Mouse (Mus musculus) megakaryocyte, adult 5-6 weeks (primary cell): Measurements from ENCODE around the gene Tmem156. TPM values are rescaled to one million over a fixed set of nuclear protein-coding genes. Genes with fewer than 3 reads are reported as not detected.

ENCODE experiments used
- ATAC-seq: 2 replicates; pipeline ENCODE4 v1.8.0; 2016; ENCODE audit warnings: mild to moderate bottlenecking, inconsistent platforms; ENCODE audit not compliant: poor library complexity, severe bottlenecking
- total RNA-seq, 2 experiments: library from RNA; stranded (forward) in 1 of 2; stranded (reverse) in 1 of 2; fragments of 153-499, 151-499 nt in 1 of 2; fragments of 221-1000, 200-1000 nt in 1 of 2; gene quantifications; 2 replicates each; pipeline versions ENCODE4 v1.2.3 to v1.2.4; 2015 to 2017

Tmem156 gene
- total RNA-seq, 2 experiments from 2014 or later: 37.4 to 54.5 TPM

- ATAC-seq: no peak
These were observed 86.7 kb downstream of the Tmem156 start for GRCm38 (mm10) chr5:65005251-65005650.

Other genes starting within 250 kb of the Tmem156 start
- 13.8 and 16.1 TPM in 2 replicates for gene Tlr1, start 158.6 kb downstream of the Tmem156 start, total RNA-seq (2015)
- gene Tlr1, start 158.6 kb downstream of the Tmem156 start, total RNA-seq (2017): 9.4 and 10.7 TPM in 2 replicates
- gene Tlr6, start 132.0 kb downstream of the Tmem156 start, total RNA-seq (2015): 14.0 and 14.2 TPM in 2 replicates
- gene Tlr6, start 132.0 kb downstream of the Tmem156 start, total RNA-seq (2017): 8.7 and 10.6 TPM in 2 replicates
- 5.8 and 6.4 TPM in 2 replicates for gene Fam114a1, start 122.1 kb downstream of the Tmem156 start, total RNA-seq (2015)
- 10.0 and 13.5 TPM in 2 replicates for gene Fam114a1, start 122.1 kb downstream of the Tmem156 start, total RNA-seq (2017)
- gene Klhl5, start 15.4 kb upstream of the Tmem156 start, total RNA-seq (2015): 63.3 and 74.9 TPM in 2 replicates
- 47.5 and 50.7 TPM in 2 replicates for gene Klhl5, start 15.4 kb upstream of the Tmem156 start, total RNA-seq (2017)
- 0.36 and 0.89 TPM in 2 replicates for gene Wdr19, start 107.6 kb upstream of the Tmem156 start, total RNA-seq (2015)
- 0.37 and 1.6 TPM in 2 replicates for gene Wdr19, start 107.6 kb upstream of the Tmem156 start, total RNA-seq (2017)
- gene Rfc1, start 243.5 kb upstream of the Tmem156 start, total RNA-seq (2015): 38.5 and 39.7 TPM in 2 replicates
- gene Rfc1, start 243.5 kb upstream of the Tmem156 start, total RNA-seq (2017): 77.6 and 92.3 TPM in 2 replicates